Mouse (Mus musculus): ENCODE measurements around the gene Pacsin1.

DNA sequence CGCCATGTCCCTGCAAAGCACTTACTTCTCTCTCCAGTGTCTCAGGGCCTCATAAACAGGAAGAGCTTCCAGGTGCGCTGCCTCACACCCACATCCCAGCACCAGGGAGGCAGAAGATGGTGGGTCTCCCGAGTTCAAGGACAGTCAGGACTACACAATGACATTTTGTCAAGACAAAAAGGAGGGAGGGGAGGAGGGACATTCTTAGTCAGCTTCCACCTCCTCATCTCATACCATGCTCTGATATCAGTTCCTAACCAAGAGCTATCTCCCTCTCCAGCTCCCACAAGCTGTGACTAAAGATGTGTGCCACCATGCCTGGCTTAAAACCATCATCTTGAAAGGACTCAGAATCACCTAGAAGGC, 43.8 kb upstream of the Pacsin1 start:
- no peak for TF ChIP-seq POLR2A (IDR thresholded peaks at IDR 0.05; ENCODE audit: control insufficient read depth, extremely low read depth, insufficient read depth, low read length, poor library complexity)
- no peak for TF ChIP-seq CTCF (IDR thresholded peaks at IDR 0.05; ENCODE audit: borderline replicate concordance, control insufficient read depth, extremely low read depth, insufficient read depth, low read length, poor library complexity)

Measured in thymus, adult 2 months (tissue).